In genomic region chr5:134234205-134234604, GRCm38 (mm10) we compare ENCODE assay signal across 8 mouse cellular contexts. TPM values are rescaled to one million over a fixed set of nuclear protein-coding genes. Genes with fewer than 3 reads are reported as not detected.
A peak's percentile ranks its signal among the peaks of the same experiment; 100 is the strongest.
DNase-seq lines count a peak whose midpoint lies in the region; ATAC-seq lines count a peak whose summit lies in the region.

No protein-coding gene starts in this region.

- peaks cover 2% of the 10 kb centered on the region; the same call in 1 of the 2 replicates for H3K4me1 ChIP-seq in forebrain, embryonic 14.5 days (ENCODE audit: control insufficient read depth, insufficient read depth, low read length)
- H3K4me1 ChIP-seq in forebrain, embryonic 16.5 days (replicated peaks; ENCODE audit: control insufficient read depth, insufficient read depth, low read length): peaks cover 12% of the 10 kb centered on the region
- peaks cover 52% of the 10 kb centered on the region for H3K4me1 ChIP-seq in midbrain, embryonic 10.5 days
- H3K4me1 ChIP-seq in midbrain, embryonic 16.5 days (ENCODE audit: control insufficient read depth, insufficient read depth, low read length): peaks cover 6% of the 10 kb centered on the region; the same call in 1 of the 2 replicates
- H3K4me1 ChIP-seq in limb, embryonic 10.5 days: peaks cover 43% of the 10 kb centered on the region
- H3K4me1 ChIP-seq in stomach, embryonic 16.5 days (ENCODE audit: control insufficient read depth, insufficient read depth, low read length): peaks cover 29% of the 10 kb centered on the region

- H3K4me2 ChIP-seq in forebrain, embryonic 14.5 days (ENCODE audit: low read length): no peak overlapping the region
- H3K4me2 ChIP-seq in forebrain, embryonic 16.5 days (ENCODE audit: low read length): no peak overlapping the region
- H3K4me2 ChIP-seq in midbrain, embryonic 16.5 days (ENCODE audit: low read length): no peak overlapping the region
- no peak overlapping the region for H3K4me2 ChIP-seq in stomach, embryonic 16.5 days (ENCODE audit: low read depth, low read length)

- DNase-seq in forebrain, embryonic 14.5 days (ENCODE audit: low spot score): no peak
- DNase-seq in midbrain, embryonic 10.5 days (ENCODE audit: low spot score): no peak
- no peak for DNase-seq in limb, embryonic 10.5 days (ENCODE audit: low spot score)
- DNase-seq in kidney, adult 9 months: no peak
- DNase-seq in frontal cortex, postnatal 10 days (ENCODE audit: low spot score in 2 of 2): no peak

- 61% methylated on average over 2 of the region's 2 CpGs for WGBS in forebrain, embryonic 14.5 days
- WGBS in forebrain, embryonic 16.5 days: 58% methylated on average over 2 of the region's 2 CpGs
- WGBS in midbrain, embryonic 10.5 days: 77% methylated on average over 2 of the region's 2 CpGs
- WGBS in midbrain, embryonic 16.5 days: 58% methylated on average over 2 of the region's 2 CpGs
- WGBS in limb, embryonic 10.5 days: 64% methylated on average over 2 of the region's 2 CpGs
- 37% methylated on average over 2 of the region's 2 CpGs for WGBS in stomach, embryonic 16.5 days

- H3K9ac ChIP-seq in forebrain, embryonic 14.5 days (ENCODE audit: low read length): no peak overlapping the region
- no peak overlapping the region for H3K9ac ChIP-seq in forebrain, embryonic 16.5 days (replicated peaks; ENCODE audit: low read depth, low read length)
- no peak overlapping the region for H3K9ac ChIP-seq in midbrain, embryonic 16.5 days (ENCODE audit: low read depth, low read length)
- H3K9ac ChIP-seq in stomach, embryonic 16.5 days (ENCODE audit: low read length): no peak overlapping the region

- no peaks in the 10 kb centered on the region for H3K9me3 ChIP-seq in forebrain, embryonic 14.5 days (replicated peaks; ENCODE audit: control insufficient read depth, low read length)
- no peaks in the 10 kb centered on the region for H3K9me3 ChIP-seq in forebrain, embryonic 16.5 days (ENCODE audit: control insufficient read depth, low read length)
- H3K9me3 ChIP-seq in midbrain, embryonic 10.5 days (replicated peaks): no peaks in the 10 kb centered on the region
- no peaks in the 10 kb centered on the region for H3K9me3 ChIP-seq in midbrain, embryonic 16.5 days (replicated peaks; ENCODE audit: control insufficient read depth, low read length, poor library complexity, severe bottlenecking)
- H3K9me3 ChIP-seq in limb, embryonic 10.5 days (replicated peaks): no peaks in the 10 kb centered on the region
- H3K9me3 ChIP-seq in stomach, embryonic 16.5 days (replicated peaks; ENCODE audit: control insufficient read depth, low read length): no peaks in the 10 kb centered on the region

- no peaks in the 10 kb centered on the region for H3K27me3 ChIP-seq in forebrain, embryonic 14.5 days (replicated peaks; ENCODE audit: control insufficient read depth, insufficient read depth, low read length)
- no peaks in the 10 kb centered on the region for H3K27me3 ChIP-seq in forebrain, embryonic 16.5 days (replicated peaks; ENCODE audit: control insufficient read depth, insufficient read depth, low read length)
- H3K27me3 ChIP-seq in midbrain, embryonic 10.5 days (ENCODE audit: low read depth, poor library complexity, severe bottlenecking): no peaks in the 10 kb centered on the region
- no peaks in the 10 kb centered on the region for H3K27me3 ChIP-seq in midbrain, embryonic 16.5 days (ENCODE audit: control insufficient read depth, insufficient read depth, low read depth, low read length)
- H3K27me3 ChIP-seq in limb, embryonic 10.5 days (ENCODE audit: low read depth, poor library complexity, severe bottlenecking): no peaks in the 10 kb centered on the region
- no peaks in the 10 kb centered on the region for H3K27me3 ChIP-seq in stomach, embryonic 16.5 days (ENCODE audit: control insufficient read depth, insufficient read depth, low read length)

- H3K4me3 ChIP-seq in forebrain, embryonic 14.5 days (ENCODE audit: low read depth, low read length): no peak overlapping the region
- no peak overlapping the region for H3K4me3 ChIP-seq in forebrain, embryonic 16.5 days (replicated peaks; ENCODE audit: low read length)
- H3K4me3 ChIP-seq in midbrain, embryonic 10.5 days: no peak overlapping the region
- H3K4me3 ChIP-seq in midbrain, embryonic 16.5 days (ENCODE audit: low read depth, low read length): no peak overlapping the region
- no peak overlapping the region for H3K4me3 ChIP-seq in limb, embryonic 10.5 days
- H3K4me3 ChIP-seq in stomach, embryonic 16.5 days (replicated peaks; ENCODE audit: low read length): no peak overlapping the region

- no peak for ATAC-seq in forebrain, embryonic 14.5 days
- no peak for ATAC-seq in forebrain, embryonic 16.5 days
- ATAC-seq in midbrain, embryonic 16.5 days: no peak
- no peak for ATAC-seq in stomach, embryonic 16.5 days (ENCODE audit: insufficient read depth, low FRiP score)

- peaks cover 40% of the 10 kb centered on the region for H3K36me3 ChIP-seq in forebrain, embryonic 14.5 days (ENCODE audit: control insufficient read depth, insufficient read depth, low read length)
- H3K36me3 ChIP-seq in forebrain, embryonic 16.5 days (ENCODE audit: control insufficient read depth, insufficient read depth): peaks cover 27% of the 10 kb centered on the region
- peaks cover 41% of the 10 kb centered on the region for H3K36me3 ChIP-seq in midbrain, embryonic 10.5 days
- peaks cover 14% of the 10 kb centered on the region for H3K36me3 ChIP-seq in midbrain, embryonic 16.5 days (ENCODE audit: control insufficient read depth, insufficient read depth, low read length)
- peaks cover 45% of the 10 kb centered on the region for H3K36me3 ChIP-seq in limb, embryonic 10.5 days
- H3K36me3 ChIP-seq in stomach, embryonic 16.5 days (ENCODE audit: control insufficient read depth, insufficient read depth, low read length): peaks cover 22% of the 10 kb centered on the region

- H3K27ac ChIP-seq in forebrain, embryonic 14.5 days (ENCODE audit: low read depth, low read length): peak overlapping the region; percentile 39; the same call in 1 of the 2 replicates
- no peak overlapping the region for H3K27ac ChIP-seq in forebrain, embryonic 16.5 days (ENCODE audit: low read length)
- H3K27ac ChIP-seq in midbrain, embryonic 10.5 days (replicated peaks): peak overlapping the region; percentile 57
- no peak overlapping the region for H3K27ac ChIP-seq in midbrain, embryonic 16.5 days (ENCODE audit: low read length)
- peak overlapping the region; percentile 46; the same call in 1 of the 2 replicates for H3K27ac ChIP-seq in limb, embryonic 10.5 days
- peak overlapping the region; percentile 21; the same call in 1 of the 2 replicates for H3K27ac ChIP-seq in stomach, embryonic 16.5 days (ENCODE audit: low read length)

RNA-seq across cellular contexts. Expression of gene Ncf1, which starts 4.8 kb away (rescaled TPM):
- polyA plus RNA-seq in forebrain, embryonic 14.5 days (2014; fragmentation: Nextera tagmentation; extraction: Ambion mirVana): 2.2 and 2.7 TPM in 2 replicates
- 1.8 and 2.7 TPM in 2 replicates for polyA plus RNA-seq in forebrain, embryonic 16.5 days (2015; fragmentation: Nextera tagmentation; extraction: Ambion mirVana)
- 2.6 and 2.7 TPM in 2 replicates for polyA plus RNA-seq in midbrain, embryonic 10.5 days (2016; fragmentation: Nextera tagmentation; extraction: Ambion mirVana)
- polyA plus RNA-seq in midbrain, embryonic 16.5 days (2015; fragmentation: Nextera tagmentation; extraction: Ambion mirVana): 2.5 and 2.7 TPM in 2 replicates
- polyA plus RNA-seq in limb, embryonic 10.5 days (2016; fragmentation: Nextera tagmentation; extraction: Ambion mirVana): 1.5 and 1.7 TPM in 2 replicates
- polyA plus RNA-seq in stomach, embryonic 16.5 days (2015; fragmentation: Nextera tagmentation; extraction: Ambion mirVana): 7.1 and 8.2 TPM in 2 replicates

RNA-seq across cellular contexts. Expression of gene Gtf2ird2, which starts 50.4 kb away (rescaled TPM):
- polyA plus RNA-seq in forebrain, embryonic 14.5 days (2014; fragmentation: Nextera tagmentation; extraction: Ambion mirVana): 5.7 and 7.7 TPM in 2 replicates
- polyA plus RNA-seq in forebrain, embryonic 16.5 days (2015; fragmentation: Nextera tagmentation; extraction: Ambion mirVana): 11.6 and 12.5 TPM in 2 replicates
- polyA plus RNA-seq in midbrain, embryonic 10.5 days (2016; fragmentation: Nextera tagmentation; extraction: Ambion mirVana): 7.1 and 8.9 TPM in 2 replicates
- polyA plus RNA-seq in midbrain, embryonic 16.5 days (2015; fragmentation: Nextera tagmentation; extraction: Ambion mirVana): 15.0 and 15.2 TPM in 2 replicates
- 5.3 and 7.3 TPM in 2 replicates for polyA plus RNA-seq in limb, embryonic 10.5 days (2016; fragmentation: Nextera tagmentation; extraction: Ambion mirVana)
- polyA plus RNA-seq in stomach, embryonic 16.5 days (2015; fragmentation: Nextera tagmentation; extraction: Ambion mirVana): 7.1 and 8.1 TPM in 2 replicates

RNA-seq across cellular contexts. Expression of gene Rcc1l, which starts 57.6 kb away (rescaled TPM):
- polyA plus RNA-seq in forebrain, embryonic 14.5 days (2014; fragmentation: Nextera tagmentation; extraction: Ambion mirVana): 20.1 and 20.4 TPM in 2 replicates
- 23.6 and 24.1 TPM in 2 replicates for polyA plus RNA-seq in forebrain, embryonic 16.5 days (2015; fragmentation: Nextera tagmentation; extraction: Ambion mirVana)
- 35.9 and 38.0 TPM in 2 replicates for polyA plus RNA-seq in midbrain, embryonic 10.5 days (2016; fragmentation: Nextera tagmentation; extraction: Ambion mirVana)
- 19.1 and 20.9 TPM in 2 replicates for polyA plus RNA-seq in midbrain, embryonic 16.5 days (2015; fragmentation: Nextera tagmentation; extraction: Ambion mirVana)
- 44.5 and 48.3 TPM in 2 replicates for polyA plus RNA-seq in limb, embryonic 10.5 days (2016; fragmentation: Nextera tagmentation; extraction: Ambion mirVana)
- polyA plus RNA-seq in stomach, embryonic 16.5 days (2015; fragmentation: Nextera tagmentation; extraction: Ambion mirVana): 20.7 and 25.6 TPM in 2 replicates

Comparison
In these comparisons a context has a peak if more than half of its experiments do, and no peak if none do; other contexts are left out.
1. H3K27ac ChIP-seq: peak in forebrain, embryonic 14.5 days (single experiment), midbrain, embryonic 10.5 days (single experiment), limb, embryonic 10.5 days (single experiment) and stomach, embryonic 16.5 days (single experiment); none in forebrain, embryonic 16.5 days (single experiment) and midbrain, embryonic 16.5 days (single experiment).